Mouse (Mus musculus) mouse trophoblast stem cell (cell line): ENCODE results near the gene Eef2.

Experiments
- in situ Hi-C, 2 experiments: fragments of 300-500 bp; cut with MseI, MboI; formaldehyde crosslinking; loops; 2 replicates in 1 of 2; 3 replicates in 1 of 2; pipeline ENCODE4 v1.15.1; 2025

The Eef2 gene

DNA sequence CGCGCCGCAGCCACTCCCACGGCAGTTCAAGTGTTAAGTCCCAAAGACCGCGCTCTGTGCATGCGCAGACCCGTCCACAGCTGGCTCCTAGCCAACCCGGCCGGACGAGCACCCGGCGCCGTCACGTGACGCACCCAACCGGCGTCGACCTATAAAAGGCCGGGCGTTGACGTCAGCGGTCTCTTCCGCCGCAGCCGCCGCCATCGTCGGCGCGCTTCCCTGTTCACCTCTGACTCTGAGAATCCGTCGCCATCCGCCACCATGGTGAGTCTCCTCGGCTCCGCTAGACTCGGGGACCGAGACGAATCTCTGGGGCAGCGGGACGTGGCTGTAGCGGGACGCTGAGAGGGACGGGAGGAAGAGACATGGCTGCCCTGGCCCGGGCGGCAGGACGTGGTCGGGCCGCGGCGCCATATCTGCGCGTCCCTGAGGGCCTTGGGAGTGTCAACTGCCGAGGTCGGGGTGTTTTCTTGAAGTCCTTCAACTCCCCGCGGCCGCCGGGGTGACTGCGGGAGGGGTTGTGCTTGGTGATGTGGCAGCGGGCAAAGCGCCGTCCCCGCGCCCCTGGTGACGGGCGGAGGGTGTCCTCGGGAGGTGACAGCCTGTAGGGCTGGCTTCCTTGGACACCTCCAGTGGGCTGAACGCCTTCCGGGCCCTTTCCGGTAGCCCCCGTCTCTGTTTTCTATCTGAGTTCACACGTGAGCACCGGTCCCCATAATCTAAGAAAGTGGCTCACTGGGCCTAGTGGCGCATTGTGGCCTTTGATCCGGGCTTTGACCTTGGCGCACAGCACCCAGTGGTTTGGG, at the start of gene Eef2:
TSS of gene Eef2 (plus strand) at position 166 of the 806 bp plus-strand sequence.
- in situ Hi-C loops: no loop called here

DNA sequence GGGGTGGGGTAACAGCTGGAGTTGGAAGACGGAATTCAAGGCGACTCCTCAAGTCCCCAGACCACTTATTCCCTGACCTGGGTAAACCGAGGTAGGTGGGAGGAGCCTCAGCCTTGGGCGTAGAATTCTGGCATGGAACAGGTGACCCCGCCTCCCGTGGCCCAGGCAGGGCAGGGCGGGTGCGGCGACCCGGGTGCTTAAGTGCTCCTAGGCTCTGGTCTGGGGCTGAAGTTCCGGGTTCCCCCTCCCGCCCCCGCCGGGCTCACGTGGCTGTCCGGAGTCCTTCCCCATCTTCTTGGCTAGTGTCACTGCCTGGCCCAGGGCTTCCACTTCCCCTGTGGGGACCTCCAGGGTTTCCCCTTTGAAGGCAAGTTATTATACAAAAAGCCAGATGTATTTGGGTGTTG, 42.2 kb upstream of the Eef2 start:
- in situ Hi-C loops: no loop called here

DNA sequence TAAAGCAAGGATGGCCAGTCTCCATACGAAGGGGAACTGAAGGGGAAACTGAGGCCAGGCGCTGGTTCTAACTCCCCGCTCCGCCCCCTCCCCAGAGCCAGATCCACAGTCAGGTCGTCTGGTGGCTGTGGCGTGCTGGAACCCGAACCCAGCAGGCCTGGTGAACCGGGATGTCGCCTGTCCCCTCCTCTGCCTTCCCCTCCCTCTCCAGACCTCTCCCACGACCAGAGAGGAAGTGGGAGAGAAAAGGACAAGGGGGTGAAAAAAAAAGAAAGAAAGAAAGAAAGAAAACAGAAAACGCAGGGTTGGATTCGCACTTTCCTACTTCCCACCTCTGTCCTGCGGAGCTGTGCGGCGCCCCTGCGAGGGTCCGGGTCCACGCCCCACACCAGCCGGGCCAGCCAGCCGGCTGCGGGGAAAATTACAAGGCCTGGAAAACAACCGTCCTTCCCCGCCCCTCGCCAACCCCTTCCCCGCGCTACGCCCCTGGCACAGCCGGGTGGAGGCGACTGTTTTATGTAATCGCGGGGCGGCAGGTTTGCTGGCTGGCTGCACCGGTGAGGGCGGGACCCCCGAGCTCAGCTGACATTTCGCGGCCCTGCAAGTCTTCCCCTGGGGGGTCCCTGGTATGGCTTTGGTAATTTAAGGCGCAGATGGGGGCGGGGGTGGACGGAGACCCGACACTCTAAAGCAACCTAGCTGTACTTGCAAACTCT, 41.3 kb upstream of the Eef2 start, which contains the start of gene Zbtb7a:
TSS of gene Zbtb7a (plus strand) at position 255 of the 716 bp plus-strand sequence.
- in situ Hi-C loops: no loop called here

DNA sequence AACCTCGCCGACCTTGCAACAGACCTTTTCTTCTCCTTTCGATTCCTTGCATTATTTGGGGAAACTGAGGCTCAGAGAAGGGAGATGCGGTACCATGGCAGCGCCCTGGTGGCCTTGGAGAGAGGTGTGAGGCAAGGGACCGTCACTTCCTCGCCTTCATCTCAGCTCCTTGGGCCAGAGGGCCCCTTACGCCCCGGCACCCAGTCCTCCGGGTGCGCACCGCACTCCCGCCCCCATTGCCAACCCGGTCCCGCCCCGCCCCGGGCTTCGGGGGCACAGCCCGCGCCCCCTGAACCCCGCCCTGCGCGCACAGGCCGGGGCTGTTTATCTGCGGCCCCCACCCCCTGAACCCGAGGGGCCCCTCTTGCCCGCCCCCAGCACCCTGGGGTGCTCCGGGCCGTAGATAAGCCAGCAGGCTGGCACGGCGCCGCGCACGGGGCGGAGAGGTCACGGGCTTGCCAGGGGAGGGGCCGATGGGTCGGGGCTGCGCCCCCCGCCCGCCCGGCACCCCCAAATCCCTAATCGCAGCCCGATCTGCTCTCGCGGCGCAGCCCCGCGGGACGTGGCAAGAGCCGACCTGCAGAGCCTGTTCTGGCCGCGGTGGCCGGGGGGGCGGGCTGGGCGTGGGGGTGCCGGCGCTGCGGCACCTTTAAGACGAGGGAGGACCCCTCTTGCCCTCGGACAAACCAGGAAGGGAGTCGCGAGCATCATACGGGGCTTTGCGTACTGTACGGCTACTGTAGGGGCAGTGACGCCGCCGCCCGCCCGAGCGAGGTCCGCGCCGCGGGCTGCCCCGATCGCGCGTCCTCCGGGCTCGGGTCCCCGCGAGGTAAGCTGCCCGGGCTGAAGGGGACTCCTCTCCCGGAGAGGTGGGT, 40.4 kb upstream of the Eef2 start:
- in situ Hi-C loops: no loop called here

DNA sequence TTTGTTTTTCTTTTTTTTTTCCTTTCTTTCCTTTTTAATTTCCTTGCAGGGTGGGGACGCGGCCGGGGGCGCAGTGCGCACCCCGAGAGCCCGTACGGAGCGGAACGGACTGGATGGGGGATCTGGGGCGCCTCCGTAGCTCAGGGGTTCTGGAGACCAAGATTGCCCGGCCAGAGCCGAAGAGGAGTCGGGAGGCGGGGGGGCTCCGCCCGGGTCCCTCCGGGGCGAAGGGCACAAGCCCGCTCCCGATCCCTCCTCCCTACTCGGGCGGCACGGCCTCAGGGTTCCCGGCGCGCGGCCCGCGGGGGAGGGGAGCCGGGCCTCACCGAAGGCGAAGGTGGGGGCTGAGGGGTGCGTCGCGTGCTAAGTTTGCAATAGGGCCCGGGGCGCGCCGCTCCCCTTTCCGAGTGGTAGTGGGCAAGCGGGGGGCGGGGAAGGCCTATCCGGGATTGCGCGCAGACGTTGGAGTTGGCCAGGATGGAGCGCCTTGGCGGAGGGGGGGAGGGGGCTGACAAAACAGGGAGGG, 39.7 kb upstream of the Eef2 start:
- in situ Hi-C loops: no loop called here

DNA sequence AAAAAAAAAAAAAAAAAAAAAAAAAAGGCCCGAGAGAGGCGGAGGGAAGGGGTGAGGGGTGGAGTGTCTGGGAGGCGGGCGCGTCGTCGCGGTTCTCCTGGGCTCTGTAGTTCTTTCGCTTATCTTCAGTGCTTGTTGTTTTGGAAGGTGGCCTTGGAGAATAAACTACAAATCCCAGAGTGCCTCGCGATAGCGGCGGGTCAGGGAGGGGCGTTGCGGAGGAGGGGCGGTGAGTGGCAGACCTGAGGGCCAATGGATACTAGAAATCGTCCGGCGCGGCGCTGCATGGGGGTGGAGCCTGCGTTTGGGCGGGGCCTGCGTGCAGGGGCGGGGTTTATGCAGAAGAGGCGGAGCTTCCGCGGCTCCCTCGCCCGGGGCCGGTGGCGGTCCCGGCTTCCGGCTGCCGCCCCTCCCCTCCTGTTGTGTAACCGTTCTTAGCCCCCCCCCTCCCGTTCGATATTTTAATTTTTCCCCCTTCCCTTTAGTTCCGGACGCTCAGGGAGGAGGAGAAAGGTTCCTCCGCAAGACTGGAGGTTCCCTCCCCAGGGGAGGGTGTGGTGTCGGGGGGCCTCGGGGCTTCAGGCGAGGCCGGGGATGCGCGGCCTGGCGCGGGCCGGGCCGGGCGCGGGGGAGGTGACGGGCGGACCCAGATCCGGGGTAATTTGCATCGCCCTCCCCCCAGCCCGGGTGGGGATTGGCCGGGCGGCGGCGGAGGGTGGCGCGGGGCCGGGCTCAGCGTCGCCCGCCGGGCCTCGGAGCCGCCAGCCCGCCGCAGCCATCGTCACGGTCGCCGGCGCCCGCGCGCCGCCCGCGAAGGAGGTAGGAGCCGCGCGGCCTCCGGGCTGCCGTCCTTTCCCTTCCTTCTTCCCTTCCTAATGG, 38.9 kb upstream of the Eef2 start:
- in situ Hi-C loops: no loop called here

DNA sequence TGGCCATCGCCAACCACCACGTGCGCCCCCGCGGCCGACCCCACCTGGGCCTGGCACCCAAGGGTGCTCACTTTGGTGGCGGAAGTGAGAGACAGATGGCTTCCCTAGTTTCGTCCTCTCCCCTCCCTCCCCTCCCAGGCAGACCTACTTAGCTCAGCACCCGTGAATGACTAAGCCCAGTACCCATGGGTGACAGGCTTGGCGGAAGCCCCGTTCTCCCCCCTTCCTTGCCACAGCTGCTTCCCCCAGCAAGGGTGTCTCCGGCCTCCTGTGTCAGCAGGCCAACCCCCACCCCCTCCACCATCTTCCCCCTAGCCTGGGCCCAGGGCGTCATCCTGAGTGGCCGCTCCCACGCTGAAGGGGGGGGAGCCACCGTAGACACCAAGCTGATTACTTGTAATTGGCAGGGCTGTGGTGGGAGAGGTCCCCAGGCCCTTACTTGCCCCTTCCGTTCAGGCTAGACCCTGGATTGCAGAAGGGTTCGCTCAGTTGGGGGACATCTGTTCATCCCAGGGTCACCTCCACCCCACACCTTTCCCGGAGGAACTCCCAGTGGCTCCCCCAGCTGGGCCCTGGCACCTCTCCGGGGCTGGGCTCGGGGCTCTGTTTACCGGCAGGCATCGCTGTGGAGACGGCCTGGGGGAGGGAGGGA, 38.2 kb upstream of the Eef2 start:
- in situ Hi-C loops: no loop called here

DNA sequence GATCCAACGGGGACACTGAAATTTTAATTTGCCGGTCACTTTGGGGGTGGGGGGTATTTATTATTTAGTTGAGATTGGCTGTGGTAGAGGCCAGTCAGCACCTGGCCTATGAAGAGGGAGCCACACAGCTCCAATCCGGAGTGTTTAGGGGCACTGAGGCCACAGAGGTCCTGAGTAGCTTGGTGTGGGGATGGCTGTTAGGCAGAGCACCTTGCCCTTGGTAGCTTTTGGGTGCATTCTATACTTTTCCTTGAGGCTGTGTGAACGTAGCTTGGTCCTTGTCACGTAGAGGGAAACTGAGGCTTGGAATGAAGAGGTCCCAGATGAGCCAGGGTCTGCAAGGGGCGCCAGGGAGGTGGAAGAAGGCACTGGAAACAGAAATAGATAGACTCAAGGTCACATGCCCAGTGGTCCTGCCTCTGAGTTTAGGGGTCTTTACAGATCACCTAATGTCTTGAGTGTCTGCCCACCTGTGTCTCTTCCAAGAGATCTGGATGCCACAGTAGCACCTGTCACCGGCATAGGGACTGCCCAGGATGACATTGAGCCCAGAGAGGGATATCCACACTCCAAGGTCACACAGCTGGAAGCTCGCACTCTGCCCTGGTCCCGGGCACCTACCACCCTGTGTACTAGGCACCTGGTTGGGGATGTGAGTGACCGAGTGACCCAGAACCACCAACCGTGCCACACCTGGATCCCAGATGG, 37.5 kb upstream of the Eef2 start:
- in situ Hi-C loops: no loop called here

DNA sequence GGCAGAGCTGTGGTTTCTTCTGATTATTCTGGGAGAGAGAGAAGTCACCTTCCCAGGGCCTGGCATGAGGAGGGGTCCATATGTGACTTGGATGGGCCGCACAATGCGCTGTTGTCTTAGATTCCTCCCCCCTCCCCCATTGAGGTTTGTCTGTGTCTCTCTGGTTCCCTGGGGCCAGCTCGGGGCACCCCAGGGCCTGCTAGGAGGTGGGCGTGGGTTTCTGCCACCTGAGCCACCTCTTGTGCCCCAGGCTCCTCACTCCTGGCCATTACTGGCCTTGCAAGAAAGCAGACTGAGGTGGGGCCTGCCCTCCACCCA, 36.9 kb upstream of the Eef2 start:
- in situ Hi-C loops: no loop called here

DNA sequence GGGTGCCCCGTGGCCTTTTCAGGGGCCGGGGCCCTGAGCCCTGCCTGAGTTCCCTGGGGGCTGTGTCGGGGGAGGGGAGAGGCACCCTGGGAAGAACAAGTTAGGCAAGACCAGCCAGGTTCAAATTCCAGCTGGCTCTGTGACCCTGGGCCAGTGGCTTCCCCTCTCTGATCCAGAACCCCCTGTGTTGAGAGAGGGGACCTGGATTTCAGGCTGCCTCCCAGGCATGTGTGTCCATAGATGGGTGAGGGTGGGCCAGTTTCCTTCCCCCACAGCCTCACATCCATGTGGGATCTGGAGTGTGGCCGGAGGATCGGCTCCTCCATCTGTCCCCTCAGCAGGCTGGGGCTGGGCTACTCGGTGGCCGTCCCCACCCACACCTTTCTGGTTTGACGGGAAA, 36.4 kb upstream of the Eef2 start:
- in situ Hi-C loops: no loop called here

DNA sequence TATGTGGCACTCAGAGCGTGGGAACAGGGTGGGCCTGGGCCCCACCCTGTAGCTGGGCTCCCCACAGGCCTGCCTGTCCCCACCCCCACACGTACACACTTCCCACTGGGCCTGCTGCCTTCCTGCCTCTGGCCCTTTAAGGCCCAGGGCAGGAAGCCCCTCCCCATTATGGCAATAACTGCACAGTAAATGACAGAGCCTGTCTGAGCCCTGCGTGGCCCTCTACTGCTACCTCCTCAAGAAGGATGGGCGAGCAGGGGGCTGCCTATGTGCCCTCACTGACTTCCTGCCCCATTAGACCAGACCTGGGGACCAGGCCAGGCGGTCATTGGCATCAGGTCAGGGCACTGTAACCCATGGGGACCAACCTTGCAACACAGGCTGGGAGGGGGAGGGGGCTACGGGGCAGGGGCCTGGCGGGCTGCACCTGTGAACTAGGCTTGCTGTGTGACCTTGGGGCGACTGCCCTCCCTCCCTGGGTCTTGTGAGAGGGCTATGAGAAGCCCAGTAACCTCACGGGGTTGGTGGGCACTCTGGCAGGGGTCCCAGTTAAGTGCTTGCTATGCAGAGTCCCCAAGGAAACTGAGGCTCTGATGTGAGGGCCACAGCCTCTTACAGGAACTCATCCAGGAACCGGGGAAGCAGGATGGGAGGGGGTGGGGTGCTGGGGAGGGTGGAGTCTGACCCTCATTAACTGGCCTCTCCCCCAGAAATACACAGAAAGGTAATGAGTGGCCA, 35.5 kb upstream of the Eef2 start:
- in situ Hi-C loops: no loop called here

DNA sequence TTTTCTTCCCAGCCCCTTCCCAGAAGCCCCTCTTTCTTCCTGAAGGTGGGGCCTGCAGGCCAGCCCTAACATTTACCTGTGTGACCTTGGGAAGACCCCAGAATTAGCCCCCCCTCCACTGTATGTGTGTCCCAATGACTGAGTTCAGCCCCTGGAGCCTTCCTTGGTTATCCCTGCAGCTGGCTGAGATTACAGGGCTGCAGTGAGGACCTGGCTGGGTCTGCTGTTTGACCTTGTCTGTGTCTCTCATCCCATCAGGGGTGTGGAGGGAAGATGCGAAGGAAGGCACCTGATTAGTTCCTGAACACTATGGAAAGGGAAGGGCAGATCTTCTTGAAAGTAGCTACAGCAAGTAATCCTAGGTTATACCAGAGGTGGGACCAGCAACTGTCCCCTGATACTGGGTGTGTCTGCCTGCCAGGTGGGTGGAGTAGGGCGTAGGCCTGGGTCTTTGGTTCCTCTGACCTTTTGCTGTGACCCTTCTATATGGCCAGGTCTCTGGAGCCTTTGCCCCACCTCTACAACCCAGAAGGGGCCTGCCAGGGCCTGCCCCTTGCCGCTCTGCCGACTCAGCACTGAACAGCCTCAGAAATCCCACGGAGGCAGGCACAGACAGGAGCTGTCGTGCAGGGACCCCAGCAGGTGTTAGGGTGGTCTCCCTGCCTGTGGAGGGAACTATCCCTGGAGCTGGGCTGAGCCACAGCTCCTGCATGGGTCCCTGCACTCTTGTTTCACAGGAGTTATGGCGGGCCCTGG, 34.8 kb upstream of the Eef2 start:
- in situ Hi-C loops: no loop called here

DNA sequence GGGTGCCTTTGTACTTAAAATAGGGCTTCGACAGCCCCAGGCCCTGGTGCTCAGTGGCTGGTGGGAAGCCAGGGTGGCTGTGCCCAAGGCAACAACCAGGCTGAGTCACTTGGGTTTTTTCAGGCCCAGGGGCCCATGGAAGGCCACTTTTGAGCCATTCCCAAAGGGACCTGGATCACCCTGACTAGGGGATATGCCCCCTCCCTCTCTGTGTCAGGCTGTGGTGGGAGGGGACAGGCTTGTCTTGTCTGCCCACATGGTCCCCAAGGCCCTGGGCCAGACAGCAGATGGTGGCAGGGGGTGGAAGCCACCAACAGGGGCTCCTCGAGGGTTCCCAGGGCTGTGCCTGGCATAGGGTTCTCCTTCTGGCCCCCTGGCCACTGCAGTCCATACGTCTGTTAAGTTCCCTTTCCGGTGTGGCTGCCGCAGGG, 33.9 kb upstream of the Eef2 start:
- in situ Hi-C loops: no loop called here

DNA sequence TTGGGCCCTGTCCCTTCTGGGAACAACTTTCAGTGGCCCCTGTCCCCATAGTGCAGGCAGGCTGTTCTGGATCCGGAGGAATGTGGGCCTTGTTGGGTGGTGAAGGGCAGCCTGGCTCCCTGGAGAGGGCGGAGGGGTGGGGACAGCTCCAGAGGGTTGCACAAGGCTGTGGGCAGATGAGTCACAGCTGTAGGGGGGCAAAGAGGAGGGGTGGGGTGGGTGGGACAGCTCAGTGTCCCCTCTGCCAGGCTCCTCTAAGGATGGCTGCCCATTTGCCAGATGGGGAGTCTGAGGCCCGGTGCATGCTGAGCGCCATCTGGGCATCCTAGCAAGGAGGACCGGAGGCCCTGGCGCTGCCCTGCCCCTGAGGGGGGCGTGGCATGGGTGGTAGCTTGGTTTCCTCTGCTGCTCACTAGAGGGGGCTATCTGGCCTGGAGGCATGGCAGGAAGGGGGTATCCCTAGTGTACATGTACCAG, 33.2 kb upstream of the Eef2 start:
- in situ Hi-C loops: no loop called here

DNA sequence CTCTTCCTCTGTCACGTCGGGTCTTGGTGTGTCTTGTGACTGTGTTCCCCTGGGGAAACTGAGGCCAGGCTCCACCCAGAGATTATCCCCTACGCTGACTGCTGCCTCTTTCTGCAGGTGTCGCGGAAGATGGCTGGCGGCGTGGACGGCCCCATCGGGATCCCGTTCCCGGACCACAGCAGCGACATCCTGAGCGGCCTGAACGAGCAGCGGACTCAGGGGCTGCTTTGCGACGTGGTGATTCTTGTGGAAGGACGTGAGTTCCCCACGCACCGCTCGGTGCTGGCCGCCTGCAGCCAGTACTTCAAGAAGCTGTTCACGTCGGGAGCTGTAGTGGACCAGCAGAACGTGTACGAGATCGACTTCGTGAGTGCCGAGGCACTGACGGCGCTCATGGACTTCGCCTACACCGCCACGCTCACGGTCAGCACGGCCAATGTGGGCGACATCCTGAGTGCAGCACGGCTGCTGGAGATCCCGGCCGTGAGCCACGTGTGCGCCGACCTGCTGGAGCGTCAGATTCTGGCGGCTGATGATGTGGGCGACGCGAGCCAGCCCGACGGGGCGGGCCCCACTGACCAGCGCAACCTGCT, 32.5 kb upstream of the Eef2 start:
- in situ Hi-C loops: no loop called here

DNA sequence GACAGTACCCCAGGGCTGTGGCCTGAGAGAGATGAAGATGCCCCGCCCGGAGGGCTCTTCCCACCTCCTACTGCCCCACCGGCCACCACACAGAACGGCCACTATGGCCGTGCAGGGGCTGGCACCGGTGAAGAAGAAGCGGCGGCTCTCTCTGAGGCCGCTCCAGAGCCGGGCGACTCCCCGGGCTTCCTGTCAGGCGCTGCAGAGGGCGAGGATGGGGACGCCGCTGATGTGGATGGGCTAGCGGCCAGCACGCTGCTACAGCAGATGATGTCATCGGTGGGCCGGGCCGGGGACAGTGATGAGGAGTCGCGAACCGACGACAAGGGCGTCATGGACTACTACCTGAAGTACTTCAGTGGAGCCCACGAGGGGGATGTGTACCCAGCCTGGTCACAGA, 31.8 kb upstream of the Eef2 start:
- in situ Hi-C loops: no loop called here

DNA sequence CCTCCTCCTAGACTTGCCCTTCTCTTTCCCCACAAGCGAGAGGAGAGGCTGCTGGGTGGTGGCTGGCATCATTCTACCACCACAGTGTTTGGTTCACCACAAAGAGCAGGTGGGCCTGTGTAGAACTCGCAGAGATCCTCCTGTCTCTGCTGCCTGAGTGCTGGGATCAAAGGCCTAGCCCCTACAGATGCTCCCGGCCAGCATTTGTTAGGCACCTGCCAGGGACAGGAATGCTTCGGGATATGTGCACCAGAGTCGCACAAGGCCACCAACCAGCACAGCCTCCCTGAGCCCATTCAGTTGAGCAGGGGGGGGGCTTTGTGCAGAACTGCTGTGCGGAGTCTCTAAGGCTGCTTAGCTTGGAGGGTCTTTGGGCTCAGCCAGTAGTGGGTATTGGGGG, 31.1 kb upstream of the Eef2 start:
- in situ Hi-C loops: no loop called here

DNA sequence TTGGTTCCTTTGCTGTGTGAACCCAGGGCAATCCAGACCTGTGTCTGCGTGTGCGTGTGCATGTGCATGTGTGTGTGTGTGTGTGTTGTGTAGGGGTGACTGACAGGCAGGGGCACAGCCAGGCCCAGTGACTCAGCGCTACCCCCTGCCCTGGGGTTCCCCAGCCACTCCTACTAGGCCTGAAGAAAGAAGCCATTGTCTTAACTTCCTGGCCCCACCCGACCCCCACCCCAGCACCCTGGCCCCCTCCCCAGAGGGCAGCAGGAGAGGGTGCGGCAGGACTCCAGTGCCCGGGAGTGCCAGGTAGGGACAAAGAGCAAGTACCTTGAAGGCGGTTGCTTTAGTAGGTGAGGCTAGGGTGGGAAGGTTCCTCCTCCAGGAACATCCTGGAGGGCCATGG, 30.7 kb upstream of the Eef2 start:
- in situ Hi-C loops: no loop called here
